Mouse (Mus musculus): ENCODE results near the gene Vegfd. TPM values are rescaled to one million over a fixed set of nuclear protein-coding genes. Genes with fewer than 3 reads are reported as not detected.

Gene Vegfd
- polyA plus RNA-seq, 1 experiment from 2014 or later, result 1.3 TPM

DNA sequence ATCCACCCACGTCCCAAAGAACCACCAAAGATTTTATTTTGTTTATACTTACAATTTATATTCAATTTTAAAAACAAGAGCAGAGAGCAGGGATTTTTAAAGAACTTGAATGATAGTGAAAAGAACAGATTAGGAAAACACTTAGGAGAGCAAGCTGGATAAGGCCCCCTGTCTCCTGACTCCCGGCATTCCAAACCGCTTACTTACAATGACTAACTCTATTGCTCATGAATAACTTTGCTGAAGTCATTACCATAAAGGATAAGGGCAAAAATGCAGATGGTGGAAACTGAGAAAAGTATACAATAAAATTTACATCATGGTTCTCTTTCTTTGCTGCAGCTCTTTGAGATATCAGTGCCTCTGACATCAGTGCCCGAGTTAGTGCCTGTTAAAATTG, 20.9 kb downstream of the Vegfd start:
- no peak for DNase-seq (ENCODE audit: extremely low spot score, low spot score)
- H3K9me3 ChIP-seq, result no peaks in the 10 kb centered on the region
- H3K4me1 ChIP-seq, result no peaks in the 10 kb centered on the region
- WGBS, result 94% methylated on average over 4 of the region's 4 CpGs
- H3K36me3 ChIP-seq (replicated peaks), result no peaks in the 10 kb centered on the region
- no peak overlapping the region for H3K4me3 ChIP-seq
- peaks cover 50% of the 10 kb centered on the region for H3K27me3 ChIP-seq (ENCODE audit: poor library complexity, severe bottlenecking)
- no peak overlapping the region for H3K27ac ChIP-seq

DNA sequence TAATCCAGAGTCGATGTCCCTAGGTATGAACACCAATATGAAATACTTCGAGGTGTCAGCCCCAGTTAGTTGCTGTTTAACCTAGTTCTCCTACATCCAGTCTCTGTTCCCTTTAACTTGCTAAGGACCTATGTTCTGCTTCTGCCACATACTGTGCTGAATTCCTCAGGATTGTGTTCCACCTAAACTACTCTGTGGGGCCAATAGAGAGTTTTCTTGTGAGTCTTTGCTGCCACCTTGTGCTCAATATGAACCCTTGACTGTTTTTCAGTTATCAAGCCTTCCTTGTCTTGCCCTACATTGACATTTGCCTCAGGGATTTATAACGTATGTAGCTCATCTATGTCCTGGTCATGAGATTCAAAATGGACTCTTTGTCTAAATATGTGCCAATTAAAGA, 25.3 kb downstream of the Vegfd start:
- H3K9me3 ChIP-seq, result no peaks in the 10 kb centered on the region
- H3K36me3 ChIP-seq (replicated peaks), result no peaks in the 10 kb centered on the region
- 73% methylated on average over 3 of the region's 3 CpGs for WGBS
- no peak for DNase-seq (ENCODE audit: extremely low spot score, low spot score)
- H3K27ac ChIP-seq, result no peak overlapping the region
- H3K4me3 ChIP-seq, result no peak overlapping the region
- no peaks in the 10 kb centered on the region for H3K4me1 ChIP-seq
- peaks cover 49% of the 10 kb centered on the region for H3K27me3 ChIP-seq (ENCODE audit: poor library complexity, severe bottlenecking)

DNA sequence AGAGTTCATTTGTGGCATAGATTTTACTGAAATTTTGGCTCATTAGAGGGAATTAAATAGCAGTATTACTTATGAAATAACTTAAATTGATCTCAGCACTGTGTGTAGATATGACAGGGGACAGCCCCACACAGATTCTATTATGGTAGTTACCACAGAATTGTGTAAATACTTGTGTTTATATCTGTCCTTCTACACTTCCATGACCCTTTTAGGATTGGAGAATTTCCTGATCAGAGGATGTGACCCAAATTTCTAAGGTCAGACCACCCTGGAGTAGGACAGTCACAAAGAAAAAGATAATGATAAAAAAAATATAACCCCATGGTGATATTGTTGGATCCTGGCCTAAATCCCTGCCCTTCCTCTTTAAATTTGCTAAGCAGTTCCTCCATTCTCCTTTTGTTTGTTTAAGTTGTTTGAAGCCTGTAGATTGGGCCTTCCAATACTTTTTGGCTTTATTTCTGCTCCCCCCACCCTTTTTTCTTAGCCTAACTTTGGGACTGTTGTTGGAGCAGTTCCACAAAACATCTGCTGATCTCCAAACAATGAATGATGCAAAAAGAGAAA, 32.0 kb downstream of the Vegfd start:
- Histone ChIP-seq H3K27ac (no peak overlapping the region), H3K36me3 (replicated peaks) (no peaks in the 10 kb centered on the region), H3K9me3 (no peaks in the 10 kb centered on the region), H3K4me3 (no peak overlapping the region), H3K4me1 (no peaks in the 10 kb centered on the region), H3K27me3 (ENCODE audit: poor library complexity, severe bottlenecking) (peaks cover 50% of the 10 kb centered on the region)
- DNase-seq (ENCODE audit: extremely low spot score, low spot score), result no peak

DNA sequence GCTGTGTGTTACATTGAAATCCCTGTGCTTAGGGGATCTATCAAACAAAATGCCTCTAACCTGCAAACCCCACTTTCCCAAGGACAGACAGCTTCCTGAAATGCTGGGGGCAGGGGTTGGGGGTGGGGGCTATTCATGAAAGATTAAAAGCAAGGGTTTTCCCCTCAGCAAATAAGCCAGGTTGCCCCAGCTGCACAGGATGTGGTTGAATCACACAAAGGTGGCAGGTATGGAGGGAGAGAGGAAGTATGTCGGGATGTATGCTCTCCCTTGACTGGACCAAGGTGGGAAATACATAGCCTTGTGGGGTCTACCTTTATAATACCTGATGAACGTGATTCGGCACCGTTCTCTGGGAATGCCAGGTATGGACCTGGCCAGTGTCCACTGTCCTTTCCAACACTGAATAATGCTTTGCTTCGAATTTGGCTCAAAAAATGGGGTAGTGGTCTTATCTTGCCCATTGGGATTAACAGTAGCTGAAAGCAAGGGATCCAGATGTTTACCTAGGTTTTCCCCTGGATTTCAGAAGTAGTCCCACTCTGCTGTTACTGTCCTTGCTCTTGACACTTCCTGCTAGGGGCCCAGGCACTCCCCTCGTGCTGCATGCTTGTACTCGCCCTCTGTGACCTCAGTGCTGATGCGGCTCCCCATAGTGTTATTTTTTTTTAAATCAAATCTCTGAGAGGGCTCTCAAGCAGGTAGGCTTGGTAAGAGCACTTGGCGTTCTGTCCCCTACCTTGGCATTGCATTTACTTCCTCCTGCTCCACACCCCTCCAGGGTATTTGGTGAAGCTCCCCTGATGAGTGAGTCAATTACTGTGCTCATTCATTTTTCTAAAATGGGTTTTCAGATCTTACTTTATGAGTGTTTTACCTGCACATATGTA, 33.2 kb downstream of the Vegfd start:
- no peak for DNase-seq (ENCODE audit: extremely low spot score, low spot score)
- no peaks in the 10 kb centered on the region for H3K4me1 ChIP-seq
- H3K36me3 ChIP-seq (replicated peaks), result no peaks in the 10 kb centered on the region
- WGBS, result 79% methylated on average over 9 of the region's 9 CpGs
- no peaks in the 10 kb centered on the region for H3K9me3 ChIP-seq
- no peak overlapping the region for H3K4me3 ChIP-seq
- H3K27me3 ChIP-seq (ENCODE audit: poor library complexity, severe bottlenecking), result peaks cover 62% of the 10 kb centered on the region
- H3K27ac ChIP-seq, result no peak overlapping the region

DNA sequence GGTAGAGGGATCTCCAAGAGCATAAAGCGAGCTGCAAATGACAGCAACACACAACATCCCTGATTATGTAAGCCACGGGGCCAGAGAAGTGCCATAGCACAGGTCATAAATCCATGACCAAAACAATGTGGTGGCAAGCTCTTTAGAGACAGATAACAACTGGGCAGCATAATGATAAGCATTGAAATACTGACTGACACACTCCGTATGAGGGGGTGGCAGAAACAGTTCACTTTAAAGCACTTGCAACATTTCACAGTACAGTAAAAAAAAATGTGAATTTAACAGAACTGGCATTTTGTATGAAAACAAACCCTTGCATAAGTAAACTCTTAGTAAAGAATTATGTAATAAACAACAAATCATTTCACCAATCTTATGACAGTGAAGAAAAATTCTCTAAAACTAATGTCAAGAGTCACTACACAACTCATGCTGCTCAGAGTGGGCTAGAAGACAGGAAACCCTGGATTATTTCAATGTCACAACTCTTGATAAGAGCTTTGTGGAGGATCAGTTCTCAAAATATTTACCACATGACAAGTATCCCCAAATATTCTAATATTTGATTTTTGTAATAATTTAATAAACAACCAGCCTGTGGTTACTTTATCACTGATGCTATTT, 35.2 kb downstream of the Vegfd start:
- Histone ChIP-seq H3K27ac (no peak overlapping the region), H3K9me3 (no peaks in the 10 kb centered on the region), H3K4me1 (no peaks in the 10 kb centered on the region), H3K36me3 (replicated peaks) (no peaks in the 10 kb centered on the region), H3K4me3 (no peak overlapping the region), H3K27me3 (ENCODE audit: poor library complexity, severe bottlenecking) (peaks cover 70% of the 10 kb centered on the region)
- WGBS, result 91% methylated on average over 3 of the region's 3 CpGs
- DNase-seq (ENCODE audit: extremely low spot score, low spot score), result no peak

DNA sequence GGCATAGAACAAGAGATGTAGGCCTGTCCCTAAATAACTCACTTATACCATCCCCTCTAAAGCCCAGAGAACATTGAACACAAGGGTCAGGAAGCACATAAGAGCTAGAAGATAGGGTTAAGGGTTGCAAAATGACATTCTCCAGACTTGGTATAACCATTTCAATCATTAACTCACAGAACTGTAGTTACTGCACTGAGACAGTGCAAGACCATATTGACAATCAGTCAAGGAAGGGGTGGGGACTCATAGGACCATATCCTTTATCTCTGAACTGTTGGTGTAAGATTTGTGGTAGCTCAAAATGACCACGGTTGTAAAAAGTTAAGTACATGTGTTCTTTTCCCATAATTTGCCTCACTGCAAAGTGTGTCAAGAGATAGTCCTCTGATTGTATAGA, 37.4 kb downstream of the Vegfd start:
- peaks cover 86% of the 10 kb centered on the region for H3K27me3 ChIP-seq (ENCODE audit: poor library complexity, severe bottlenecking)
- no peaks in the 10 kb centered on the region for H3K9me3 ChIP-seq
- WGBS, result 80% methylated on average over 1 of the region's 1 CpGs
- H3K36me3 ChIP-seq (replicated peaks), result no peaks in the 10 kb centered on the region
- no peaks in the 10 kb centered on the region for H3K4me1 ChIP-seq
- no peak for DNase-seq (ENCODE audit: extremely low spot score, low spot score)
- no peak overlapping the region for H3K4me3 ChIP-seq
- H3K27ac ChIP-seq, result no peak overlapping the region

DNA sequence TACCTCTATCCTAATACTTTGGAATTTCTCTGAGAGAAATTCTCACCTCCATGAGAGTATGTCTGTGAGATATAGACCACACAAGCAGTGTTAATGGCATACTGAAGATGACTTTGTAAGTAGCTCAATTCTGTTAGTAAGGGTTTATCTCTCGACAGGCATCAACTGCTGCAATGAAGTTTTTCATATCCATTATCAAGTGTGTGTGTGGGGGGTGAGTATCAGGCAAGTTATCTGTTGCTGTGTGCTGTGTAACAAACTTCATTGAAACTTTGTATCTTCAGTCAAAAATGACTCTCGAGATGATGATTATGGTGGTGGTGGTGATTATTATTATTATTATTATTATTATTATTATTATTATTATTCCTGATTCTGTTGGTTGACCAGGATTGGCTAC, 43.6 kb downstream of the Vegfd start:
- no peaks in the 10 kb centered on the region for H3K36me3 ChIP-seq (replicated peaks)
- no peak overlapping the region for H3K27ac ChIP-seq
- peaks cover 79% of the 10 kb centered on the region for H3K27me3 ChIP-seq (ENCODE audit: poor library complexity, severe bottlenecking)
- no peak for DNase-seq (ENCODE audit: extremely low spot score, low spot score)
- H3K4me3 ChIP-seq, result no peak overlapping the region
- peaks cover 8% of the 10 kb centered on the region; the same call in 1 of the 2 replicates for H3K4me1 ChIP-seq
- WGBS, result 95% methylated on average over 2 of the region's 2 CpGs
- H3K9me3 ChIP-seq, result no peaks in the 10 kb centered on the region

DNA sequence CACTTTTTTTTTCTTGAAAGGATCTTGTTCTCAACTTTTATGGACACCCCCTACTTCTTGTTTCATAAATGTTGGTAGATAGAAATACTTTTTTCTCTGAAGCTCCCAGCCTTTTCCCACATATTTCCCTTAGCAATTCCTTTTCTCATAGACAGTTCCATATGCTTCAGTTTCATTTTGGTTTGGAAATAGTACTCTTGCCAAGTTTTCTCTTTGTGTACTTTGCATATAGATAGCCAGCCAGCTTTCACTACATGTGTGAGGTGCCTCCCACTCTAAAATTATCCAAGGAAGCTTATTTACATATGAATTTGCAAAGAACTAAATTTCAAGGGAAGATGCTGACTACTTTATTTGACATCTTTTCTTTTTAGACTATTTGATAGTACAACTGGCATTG, 44.8 kb downstream of the Vegfd start:
- DNase-seq (ENCODE audit: extremely low spot score, low spot score), result no peak
- Histone ChIP-seq H3K36me3 (replicated peaks) (peaks cover 7% of the 10 kb centered on the region), H3K9me3 (no peaks in the 10 kb centered on the region), H3K27ac (no peak overlapping the region), H3K4me1 (peaks cover 8% of the 10 kb centered on the region; the same call in 1 of the 2 replicates), H3K27me3 (ENCODE audit: poor library complexity, severe bottlenecking) (peaks cover 82% of the 10 kb centered on the region), H3K4me3 (no peak overlapping the region)

DNA sequence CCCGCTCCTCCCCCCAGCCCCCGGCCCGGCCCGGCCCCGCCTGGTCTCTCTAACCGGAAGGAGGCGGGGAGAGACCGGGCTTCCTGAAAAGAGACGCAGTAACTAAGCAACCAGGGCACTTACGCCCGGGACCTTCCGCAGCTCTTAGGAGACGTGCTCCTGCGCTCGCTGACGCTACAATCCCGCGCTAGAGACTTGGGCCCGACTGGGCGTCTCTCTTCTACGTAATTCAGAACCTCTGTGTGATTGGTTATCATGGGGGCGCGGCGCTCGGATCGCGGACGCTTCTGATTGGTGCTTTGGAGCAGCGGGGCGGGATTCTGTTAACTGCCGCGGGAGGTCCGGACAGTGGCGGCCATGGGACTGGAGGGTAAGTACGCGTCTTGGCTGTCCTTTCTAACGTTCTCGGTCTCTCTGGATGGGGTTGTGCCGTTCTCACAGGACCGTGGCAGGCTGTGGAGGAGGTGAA, 46.3 kb downstream of the Vegfd start, which contains the start of gene Piga:
Piga (plus strand) TSS at position 317 of the 469 bp plus-strand sequence.
- Histone ChIP-seq H3K27me3 (ENCODE audit: poor library complexity, severe bottlenecking) (peaks cover 83% of the 10 kb centered on the region), H3K27ac (peak within 1 kb of the TSS; percentile 84)

DNA sequence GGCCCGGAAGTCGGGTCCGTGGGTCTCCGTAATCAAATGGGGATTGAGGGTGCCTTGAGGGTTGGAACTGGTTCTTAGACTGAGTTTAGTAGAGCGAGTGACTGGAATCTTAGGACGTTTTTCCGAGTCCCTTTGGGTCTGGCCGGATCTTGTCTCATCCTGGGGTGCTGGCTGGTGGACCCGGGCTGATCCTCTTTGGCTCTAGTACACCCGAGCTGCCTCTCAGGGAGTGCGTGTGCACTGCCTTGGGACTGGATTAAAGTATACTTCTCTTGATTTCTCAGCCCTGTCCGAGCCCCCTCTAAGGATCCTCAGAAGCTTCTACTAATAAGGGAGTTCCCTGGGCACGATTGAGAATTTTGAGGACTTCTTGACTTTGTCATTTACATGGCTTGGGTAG, 46.8 kb downstream of the Vegfd start:
- 18% methylated on average over 13 of the region's 13 CpGs for WGBS
- DNase-seq (ENCODE audit: extremely low spot score, low spot score), result no peak
- Histone ChIP-seq H3K4me1 (peaks cover 8% of the 10 kb centered on the region; the same call in 1 of the 2 replicates), H3K9me3 (no peaks in the 10 kb centered on the region), H3K27ac (peak overlapping the region; percentile 84), H3K27me3 (ENCODE audit: poor library complexity, severe bottlenecking) (peaks cover 83% of the 10 kb centered on the region), H3K4me3 (peak overlapping the region; percentile 59), H3K36me3 (replicated peaks) (peaks cover 19% of the 10 kb centered on the region)

More for the DNA sequence above, 46.3 kb downstream of the Vegfd start, which contains the start of gene Piga:
- H3K36me3 ChIP-seq (replicated peaks), result peaks cover 19% of the 10 kb centered on the region
- peak within 1 kb of the TSS; percentile 59 for H3K4me3 ChIP-seq
- WGBS, result 19% methylated on average over 39 of the region's 40 CpGs
- peak; percentile 86 for DNase-seq (ENCODE audit: extremely low spot score, low spot score)
- H3K9me3 ChIP-seq, result no peaks in the 10 kb centered on the region
- peaks cover 8% of the 10 kb centered on the region; the same call in 1 of the 2 replicates for H3K4me1 ChIP-seq

DNA sequence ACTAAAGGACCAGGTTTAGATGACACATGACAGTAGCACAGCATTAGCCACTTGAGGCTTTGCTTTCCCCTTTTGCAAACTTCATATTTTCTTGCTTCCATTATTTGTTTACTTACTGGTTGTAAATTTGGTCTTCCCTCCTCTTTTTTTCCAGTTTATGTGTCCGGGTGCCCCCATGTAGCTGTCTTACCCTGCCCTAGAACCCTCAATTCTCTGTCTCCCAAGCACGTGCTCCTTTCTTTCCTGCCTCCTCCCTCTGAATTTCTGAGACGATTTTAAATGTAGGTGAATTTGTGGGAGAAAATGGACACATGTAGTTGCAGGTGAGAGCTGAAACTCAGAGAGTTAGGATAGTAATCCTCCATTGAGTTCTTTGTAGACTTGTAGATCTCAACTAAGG, 47.3 kb downstream of the Vegfd start:
- Histone ChIP-seq H3K36me3 (replicated peaks) (peaks cover 20% of the 10 kb centered on the region), H3K4me1 (peaks cover 8% of the 10 kb centered on the region; the same call in 1 of the 2 replicates), H3K9me3 (no peaks in the 10 kb centered on the region), H3K27me3 (ENCODE audit: poor library complexity, severe bottlenecking) (peaks cover 83% of the 10 kb centered on the region), H3K27ac (no peak overlapping the region), H3K4me3 (peak overlapping the region; percentile 59)
- WGBS, result 62% methylated on average over 3 of the region's 3 CpGs
- no peak for DNase-seq (ENCODE audit: extremely low spot score, low spot score)

DNA sequence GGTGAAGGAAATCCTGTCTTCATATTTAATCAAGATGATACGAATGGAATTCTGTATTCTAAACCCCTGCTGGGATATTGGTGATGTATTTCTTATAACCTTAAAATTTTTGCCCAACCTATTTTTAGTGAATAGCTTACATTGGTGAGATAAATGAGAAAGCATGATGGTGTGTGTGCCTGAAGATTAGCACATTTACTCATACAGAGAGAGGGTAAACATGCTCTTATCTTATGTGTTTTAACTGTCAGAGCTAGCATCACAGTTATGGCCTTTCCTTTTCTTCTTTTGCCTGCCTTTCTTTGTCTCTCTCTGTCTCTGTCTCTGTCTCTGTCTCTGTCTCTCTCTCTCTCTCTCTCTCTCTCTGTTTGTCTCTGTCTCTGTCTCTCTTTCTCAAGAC, 51.6 kb downstream of the Vegfd start:
- 81% methylated on average over 1 of the region's 1 CpGs for WGBS
- H3K27ac ChIP-seq, result no peak overlapping the region
- no peak overlapping the region for H3K4me3 ChIP-seq
- peaks cover 8% of the 10 kb centered on the region; the same call in 1 of the 2 replicates for H3K4me1 ChIP-seq
- H3K36me3 ChIP-seq (replicated peaks), result peaks cover 37% of the 10 kb centered on the region
- H3K27me3 ChIP-seq (ENCODE audit: poor library complexity, severe bottlenecking), result peaks cover 97% of the 10 kb centered on the region
- no peak for DNase-seq (ENCODE audit: extremely low spot score, low spot score)
- H3K9me3 ChIP-seq, result no peaks in the 10 kb centered on the region

DNA sequence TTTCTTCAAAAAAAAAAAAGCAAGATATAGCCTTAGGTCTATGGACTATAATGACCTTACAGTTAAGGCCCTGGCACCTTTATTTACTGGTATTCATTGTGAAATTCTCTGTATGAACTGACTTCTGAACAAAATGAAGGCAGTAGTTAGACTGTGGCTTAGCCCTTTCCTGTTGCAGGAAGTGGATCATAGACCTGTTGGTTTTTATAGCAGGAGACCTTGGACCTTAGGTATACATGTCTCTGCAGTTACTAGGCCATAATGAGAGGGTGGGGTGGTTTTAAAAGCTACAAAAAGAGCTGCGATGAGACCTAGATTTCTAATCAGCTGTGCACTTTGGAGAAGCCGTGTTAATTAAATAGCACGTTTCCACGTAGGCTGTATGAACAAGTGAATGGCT, 54.1 kb downstream of the Vegfd start:
- WGBS, result 99% methylated on average over 4 of the region's 4 CpGs
- H3K36me3 ChIP-seq (replicated peaks), result peaks cover 61% of the 10 kb centered on the region
- no peaks in the 10 kb centered on the region for H3K4me1 ChIP-seq
- no peak overlapping the region for H3K4me3 ChIP-seq
- no peak overlapping the region for H3K27ac ChIP-seq
- no peak for DNase-seq (ENCODE audit: extremely low spot score, low spot score)
- peaks cover 96% of the 10 kb centered on the region for H3K27me3 ChIP-seq (ENCODE audit: poor library complexity, severe bottlenecking)
- no peaks in the 10 kb centered on the region for H3K9me3 ChIP-seq
